Mouse (Mus musculus): ENCODE measurements at regions not wholly inside any gene's neighbourhood (a gene's known extent, or its start where the extent isn't known, plus 50 kb on each side); places are given as distances from the start of the nearest gene placed in this dataset.

GRCm38 (mm10) chr16:48126797-48127196 lies 156.7 kb upstream of the Dppa4 start:
- peak in 1 of 2 experiments; percentile 19 for DNase-seq (ENCODE audit: low spot score in 2 of 2)

GRCm38 (mm10) chr16:48127338-48127737 lies 156.2 kb upstream of the Dppa4 start:
- no peak for DNase-seq (ENCODE audit: low spot score in 2 of 2)

GRCm38 (mm10) chr16:48155355-48155754 lies 128.2 kb upstream of the Dppa4 start:
- DNase-seq (ENCODE audit: low spot score in 2 of 2): no peak

- peak in 1 of 2 experiments; percentile 1 for DNase-seq (ENCODE audit: low spot score in 2 of 2)
Measured at GRCm38 (mm10) chr16:48190399-48190798, 93.1 kb upstream of the Dppa4 start.

GRCm38 (mm10) chr16:48192197-48192596 lies 91.3 kb upstream of the Dppa4 start:
- no peak for DNase-seq (ENCODE audit: low spot score in 2 of 2)

GRCm38 (mm10) chr16:48214976-48215375 lies 68.6 kb upstream of the Dppa4 start:
- DNase-seq (ENCODE audit: low spot score in 2 of 2): no peak
